Mouse (Mus musculus): Measurements from ENCODE around the gene Commd3.

GRCm38 (mm10) chr2:18698663-18699385, 26.6 kb downstream of the Commd3 start:
- TF ChIP-seq CTCF (IDR thresholded peaks at IDR 0.05; ENCODE audit: extremely low read depth, insufficient read depth, low read length) (no peak), POLR2A (IDR thresholded peaks at IDR 0.05; ENCODE audit: extremely low read depth, insufficient read depth, low read length) (no peak)

All from cortical plate, adult 2 months (tissue).